Mouse (Mus musculus) spleen, adult 2 months (tissue): ENCODE measurements at regions not wholly inside any gene's neighbourhood (a gene's known extent, or its start where the extent isn't known, plus 50 kb on each side); places are given as distances from the start of the nearest gene placed in this dataset.

Experiments used
- CTCF ChIP-seq: fragments of 200-500 bp; IDR thresholded peaks from 2 replicates; pipeline ENCODE4 v1.5.1; 2011; ENCODE audit warnings: mild to moderate bottlenecking, inconsistent platforms; ENCODE audit not compliant: insufficient read depth, insufficient read length, insufficient replicate concordance; ENCODE audit errors: extremely low read depth
- POLR2A ChIP-seq: fragments of 200-500 bp; IDR thresholded peaks from 2 replicates; pipeline ENCODE4 v1.6.1; 2011; ENCODE audit warnings: low read depth, low read length, inconsistent platforms

DNA sequence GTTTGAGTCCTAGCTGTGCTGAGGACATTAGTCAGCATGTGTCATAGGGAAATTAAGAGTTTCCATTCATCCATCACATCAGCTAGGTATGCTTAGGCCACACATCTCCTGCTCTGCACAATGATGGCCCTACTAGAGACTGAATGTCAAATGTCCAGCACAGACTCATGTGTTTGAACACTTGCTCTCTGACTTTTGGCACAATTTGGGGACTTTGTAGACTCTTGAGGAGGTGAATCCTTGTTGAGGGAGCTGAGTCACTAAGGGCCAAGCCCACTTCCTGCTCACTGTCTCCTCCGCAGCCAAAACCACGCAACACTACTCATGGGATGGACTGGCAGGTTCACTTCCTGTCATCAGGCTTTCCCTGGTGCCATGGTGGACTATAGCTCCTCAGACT is 308.2 kb downstream of the Sorl1 start:
- TF ChIP-seq CTCF, result no peak
- no peak for TF ChIP-seq POLR2A
